Mouse (Mus musculus) limb, embryonic 12.5 days (tissue): ENCODE measurements around the gene Gna14. TPM values are rescaled to one million over a fixed set of nuclear protein-coding genes. Genes with fewer than 3 reads are reported as not detected.

Experiments
- ATAC-seq: fragments of 200-750 bp; cut with Nextera tagmentation; 2 replicates; pipeline ENCODE4 v1.8.0; 2017; ENCODE audit warnings: low read depth, moderate TSS enrichment; ENCODE audit not compliant: insufficient number of reproducible peaks, insufficient read depth, low FRiP score, low TSS enrichment
- H3K27ac ChIP-seq: fragments of 300-500 bp; sonication (generic); 2 replicates; pipeline ENCODE4 v1.5.1; 2016; ENCODE audit warnings: mild to moderate bottlenecking, moderate library complexity
- H3K27me3 ChIP-seq: fragments of 300-500 bp; sonication (generic); 2 replicates; pipeline ENCODE4 v1.6.1; 2016; ENCODE audit warnings: mild to moderate bottlenecking, moderate library complexity
- H3K36me3 ChIP-seq: fragments of 300-500 bp; sonication (generic); 2 replicates; pipeline ENCODE4 v1.6.1; 2016; ENCODE audit warnings: mild to moderate bottlenecking, moderate library complexity
- H3K4me1 ChIP-seq: fragments of 300-500 bp; sonication (generic); replicated peaks from 2 replicates; pipeline ENCODE4 v1.6.1; 2016
- H3K4me2 ChIP-seq: fragments of 300-500 bp; sonication (generic); 2 replicates; pipeline ENCODE4 v1.6.1; 2016; ENCODE audit warnings: mild to moderate bottlenecking, moderate library complexity
- H3K4me3 ChIP-seq: fragments of 300-500 bp; sonication (generic); replicated peaks from 2 replicates; pipeline ENCODE4 v1.5.1; 2016; ENCODE audit warnings: mild to moderate bottlenecking
- H3K9ac ChIP-seq: fragments of 300-500 bp; sonication (generic); replicated peaks from 2 replicates; pipeline ENCODE4 v1.6.1; 2016; ENCODE audit warnings: mild to moderate bottlenecking, moderate library complexity
- H3K9me3 ChIP-seq: fragments of 300-500 bp; sonication (generic); 2 replicates; pipeline ENCODE4 v1.6.1; 2016; ENCODE audit warnings: mild to moderate bottlenecking, moderate library complexity
- WGBS: fragments of 180-500 bp; shearing (Covaris S2); methylation state at CpG from one replicate; pipeline ENCODE4 v1.1.7; 2016; 5-methylcytosine and 5-hydroxymethylcytosine counted together
- polyA plus RNA-seq: library from polyadenylated mRNA; unstranded; fragments of >200 nt; fragmentation: Nextera tagmentation; extraction: Ambion mirVana; gene quantifications from 2 replicates; pipeline ENCODE4 v1.2.1, GENCODE M21; 2016

The Gna14 gene
- polyA plus RNA-seq, 1 experiment from 2014 or later, result 0.30 TPM

GRCm38 (mm10) chr19:16557971-16558370, 122.4 kb downstream of the Gna14 start:
- no peak overlapping the region for H3K4me3 ChIP-seq
- H3K9ac ChIP-seq, result no peak overlapping the region
- H3K4me1 ChIP-seq, result no peaks in the 10 kb centered on the region
- no peak for ATAC-seq
- no peaks in the 10 kb centered on the region for H3K27me3 ChIP-seq
- no peak overlapping the region for H3K27ac ChIP-seq
- no peaks in the 10 kb centered on the region for H3K36me3 ChIP-seq
- WGBS, result 73% methylated on average over 5 of the region's 5 CpGs
- no peak overlapping the region for H3K4me2 ChIP-seq
- H3K9me3 ChIP-seq, result no peaks in the 10 kb centered on the region

- Histone ChIP-seq H3K9me3 (no peaks in the 10 kb centered on the region), H3K4me1 (no peaks in the 10 kb centered on the region), H3K4me3 (no peak overlapping the region), H3K27ac (no peak overlapping the region), H3K9ac (no peak overlapping the region), H3K36me3 (no peaks in the 10 kb centered on the region), H3K4me2 (no peak overlapping the region), H3K27me3 (no peaks in the 10 kb centered on the region)
- WGBS, result 70% methylated on average over 2 of the region's 2 CpGs
- ATAC-seq, result no peak
These were observed 123.0 kb downstream of the Gna14 start for GRCm38 (mm10) chr19:16558570-16558969.

GRCm38 (mm10) chr19:16559243-16559896, 123.8 kb downstream of the Gna14 start:
- Histone ChIP-seq H3K27me3 (no peaks in the 10 kb centered on the region), H3K9me3 (no peaks in the 10 kb centered on the region), H3K9ac (no peak overlapping the region), H3K4me2 (no peak overlapping the region), H3K27ac (no peak overlapping the region), H3K4me1 (no peaks in the 10 kb centered on the region), H3K4me3 (no peak overlapping the region), H3K36me3 (no peaks in the 10 kb centered on the region)
- 76% methylated on average over 9 of the region's 9 CpGs for WGBS
- ATAC-seq, result no peak

GRCm38 (mm10) chr19:16562676-16563075, 127.1 kb downstream of the Gna14 start:
- Histone ChIP-seq H3K9me3 (no peaks in the 10 kb centered on the region), H3K4me2 (no peak overlapping the region), H3K4me3 (no peak overlapping the region), H3K4me1 (no peaks in the 10 kb centered on the region), H3K27me3 (no peaks in the 10 kb centered on the region), H3K27ac (no peak overlapping the region), H3K9ac (no peak overlapping the region), H3K36me3 (no peaks in the 10 kb centered on the region)
- ATAC-seq, result no peak
- 85% methylated on average over 6 of the region's 6 CpGs for WGBS

- peaks cover 5% of the 10 kb centered on the region; the same call in 1 of the 2 replicates for H3K9me3 ChIP-seq
- H3K4me2 ChIP-seq, result no peak overlapping the region
- no peaks in the 10 kb centered on the region for H3K36me3 ChIP-seq
- WGBS, result 86% methylated on average over 6 of the region's 6 CpGs
- no peaks in the 10 kb centered on the region for H3K27me3 ChIP-seq
- H3K9ac ChIP-seq, result no peak overlapping the region
- no peak overlapping the region for H3K4me3 ChIP-seq
- no peak for ATAC-seq
- H3K4me1 ChIP-seq, result no peaks in the 10 kb centered on the region
- no peak overlapping the region for H3K27ac ChIP-seq
These were observed 141.2 kb downstream of the Gna14 start for GRCm38 (mm10) chr19:16576790-16577189.

GRCm38 (mm10) chr19:16579656-16580260, 144.2 kb downstream of the Gna14 start:
- Histone ChIP-seq H3K9ac (no peak overlapping the region), H3K4me2 (no peak overlapping the region), H3K27me3 (no peaks in the 10 kb centered on the region), H3K27ac (no peak overlapping the region), H3K9me3 (peaks cover 6% of the 10 kb centered on the region; the same call in 1 of the 2 replicates), H3K36me3 (no peaks in the 10 kb centered on the region), H3K4me1 (peaks cover 11% of the 10 kb centered on the region), H3K4me3 (no peak overlapping the region)
- 35% methylated on average over 7 of the region's 7 CpGs for WGBS
- ATAC-seq, result no peak

DNA sequence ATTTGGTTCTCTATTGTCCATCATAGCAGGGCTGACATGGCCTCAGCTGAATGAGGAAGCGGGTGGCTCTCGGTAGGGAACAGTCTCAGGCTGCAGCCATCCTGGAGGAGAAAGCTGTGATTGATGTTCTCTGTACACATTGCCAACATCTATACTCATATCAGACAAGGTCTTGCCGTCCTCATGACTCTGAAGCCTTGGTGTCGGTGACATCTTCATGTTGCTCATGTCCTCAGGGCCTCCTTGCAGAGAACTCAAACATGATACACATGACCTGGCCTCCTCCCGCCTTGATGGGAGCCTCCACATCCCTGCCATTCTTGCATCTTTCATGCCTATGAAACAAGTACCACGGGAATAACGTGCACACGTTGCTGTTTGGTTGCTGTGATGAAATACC, 144.9 kb downstream of the Gna14 start:
- peaks cover 6% of the 10 kb centered on the region; the same call in 1 of the 2 replicates for H3K9me3 ChIP-seq
- peaks cover 11% of the 10 kb centered on the region for H3K4me1 ChIP-seq
- H3K9ac ChIP-seq, result no peak overlapping the region
- WGBS, result 88% methylated on average over 8 of the region's 8 CpGs
- no peak for ATAC-seq
- no peaks in the 10 kb centered on the region for H3K36me3 ChIP-seq
- H3K27me3 ChIP-seq, result no peaks in the 10 kb centered on the region
- H3K4me3 ChIP-seq, result no peak overlapping the region
- no peak overlapping the region for H3K4me2 ChIP-seq
- H3K27ac ChIP-seq, result no peak overlapping the region

DNA sequence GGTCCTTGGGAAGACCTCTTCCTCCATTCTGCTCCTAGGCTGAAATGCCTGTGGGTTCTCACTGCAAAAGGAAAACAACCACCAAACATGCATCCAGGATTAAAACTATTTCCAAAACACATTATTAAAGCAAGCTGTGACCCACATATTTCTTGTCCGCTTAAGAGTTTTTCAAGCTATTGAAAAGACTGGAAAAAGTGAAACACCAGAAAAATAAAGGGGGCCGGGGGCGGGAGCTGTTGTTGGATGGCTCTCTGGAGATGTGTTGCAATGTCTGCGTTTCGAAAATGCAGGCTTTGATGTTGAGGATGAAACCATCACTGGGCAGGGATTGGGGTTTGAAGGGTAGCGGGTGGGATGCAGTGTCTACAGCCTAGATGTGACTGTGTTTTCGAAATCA, 149.0 kb downstream of the Gna14 start:
- ATAC-seq, result no peak
- H3K4me3 ChIP-seq, result no peak overlapping the region
- peaks cover 11% of the 10 kb centered on the region for H3K4me1 ChIP-seq
- no peak overlapping the region for H3K27ac ChIP-seq
- no peak overlapping the region for H3K9ac ChIP-seq
- H3K27me3 ChIP-seq, result no peaks in the 10 kb centered on the region
- WGBS, result 86% methylated on average over 7 of the region's 7 CpGs
- H3K4me2 ChIP-seq, result no peak overlapping the region
- H3K9me3 ChIP-seq, result peaks cover 6% of the 10 kb centered on the region; the same call in 1 of the 2 replicates
- H3K36me3 ChIP-seq, result no peaks in the 10 kb centered on the region

GRCm38 (mm10) chr19:16585379-16585778, 149.8 kb downstream of the Gna14 start:
- no peaks in the 10 kb centered on the region for H3K36me3 ChIP-seq
- peaks cover 6% of the 10 kb centered on the region; the same call in 1 of the 2 replicates for H3K9me3 ChIP-seq
- no peak for ATAC-seq
- no peak overlapping the region for H3K27ac ChIP-seq
- 7% methylated on average over 3 of the region's 3 CpGs for WGBS
- no peaks in the 10 kb centered on the region for H3K27me3 ChIP-seq
- H3K4me3 ChIP-seq, result no peak overlapping the region
- H3K9ac ChIP-seq, result no peak overlapping the region
- H3K4me2 ChIP-seq, result no peak overlapping the region
- H3K4me1 ChIP-seq, result peaks cover 11% of the 10 kb centered on the region

DNA sequence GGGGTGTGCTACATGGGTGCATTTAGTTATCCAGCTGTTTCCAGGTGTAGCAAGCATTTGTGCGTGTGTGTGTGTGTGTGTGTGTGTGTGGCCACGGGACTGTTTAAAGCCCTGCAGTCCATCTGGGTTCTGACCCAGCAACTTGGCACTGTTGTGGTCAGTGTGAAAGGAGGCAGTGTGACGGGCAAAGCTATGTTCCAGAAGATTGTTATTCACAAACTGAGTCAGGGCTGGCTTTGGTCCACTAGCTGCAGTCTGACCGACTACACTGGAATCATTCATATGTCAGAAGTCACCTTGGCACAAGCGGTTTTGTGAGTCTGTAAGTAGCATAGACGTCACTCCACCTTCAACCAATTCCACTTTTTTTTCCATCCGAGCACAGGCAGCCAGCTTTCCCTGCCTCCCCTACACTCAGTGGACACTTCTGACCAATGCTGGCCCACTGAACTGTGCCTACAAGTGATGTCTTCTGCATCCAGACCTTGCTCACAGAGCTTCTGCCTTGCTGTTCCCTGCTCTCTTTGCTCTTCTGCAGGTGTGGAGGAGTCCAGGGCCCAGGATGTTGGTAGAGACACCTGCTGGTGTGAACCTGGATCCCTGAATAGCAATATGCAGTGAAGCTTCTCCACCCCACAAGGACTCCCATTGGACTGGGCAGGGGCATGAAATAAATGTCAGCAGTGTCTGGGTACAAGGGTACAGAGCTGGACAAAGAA, 157.9 kb downstream of the Gna14 start:
- Histone ChIP-seq H3K4me3 (no peak overlapping the region), H3K36me3 (no peaks in the 10 kb centered on the region), H3K4me2 (no peak overlapping the region), H3K9ac (no peak overlapping the region), H3K9me3 (no peaks in the 10 kb centered on the region), H3K27me3 (peaks cover under 1% of the 10 kb centered on the region; the same call in 1 of the 2 replicates), H3K4me1 (no peaks in the 10 kb centered on the region), H3K27ac (no peak overlapping the region)
- WGBS, result 78% methylated on average over 7 of the region's 7 CpGs
- ATAC-seq, result no peak

DNA sequence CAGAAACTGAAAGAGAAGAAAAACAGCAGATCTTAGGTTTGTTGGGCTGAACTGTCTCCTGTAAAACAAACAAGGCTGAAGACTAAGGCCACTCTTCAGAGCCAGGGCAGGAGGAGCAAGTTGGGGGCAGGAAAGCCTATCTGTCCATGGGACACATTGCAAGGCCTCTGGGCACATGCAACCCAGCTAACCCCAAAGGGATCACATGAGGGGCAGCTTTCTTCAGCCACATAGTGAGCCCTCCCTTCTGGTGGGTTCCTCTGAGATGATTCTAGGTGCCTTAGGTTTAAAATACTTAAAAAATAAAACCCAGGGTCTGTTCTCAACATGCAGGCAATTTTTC, 158.4 kb downstream of the Gna14 start:
- peaks cover 5% of the 10 kb centered on the region for H3K4me1 ChIP-seq
- H3K4me3 ChIP-seq, result no peak overlapping the region
- H3K27ac ChIP-seq, result no peak overlapping the region
- peaks cover 3% of the 10 kb centered on the region; the same call in 1 of the 2 replicates for H3K27me3 ChIP-seq
- no peak for ATAC-seq
- H3K4me2 ChIP-seq, result no peak overlapping the region
- no peaks in the 10 kb centered on the region for H3K9me3 ChIP-seq
- no peak overlapping the region for H3K9ac ChIP-seq
- H3K36me3 ChIP-seq, result no peaks in the 10 kb centered on the region
